Mouse (Mus musculus): ENCODE data around the gene Krtap24-1.

DNA sequence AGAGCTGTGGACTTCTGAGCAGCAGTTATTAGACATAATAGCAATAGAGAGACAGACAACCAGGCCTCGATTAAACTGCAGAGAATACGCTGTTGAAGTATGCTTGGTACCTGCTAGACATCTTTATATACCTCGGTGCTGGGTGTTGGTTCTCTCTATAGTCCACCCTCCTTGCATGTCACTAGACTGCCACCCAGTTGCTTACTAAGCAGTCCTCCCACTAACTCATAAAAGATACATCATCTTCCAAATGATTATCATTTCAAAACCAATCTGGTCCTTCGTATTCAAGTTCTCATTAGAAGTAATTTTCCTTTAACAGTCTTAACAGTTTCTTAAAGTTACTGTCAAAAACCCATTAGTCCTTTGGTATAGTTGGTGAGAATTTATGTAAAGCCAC is 15.5 kb upstream of the Krtap24-1 start, which contains the start of gene 2310079G19Rik:
- TF ChIP-seq CTCF (IDR thresholded peaks at IDR 0.05; ENCODE audit: low read depth) (no peak), EP300 (IDR thresholded peaks at IDR 0.05; ENCODE audit: low read depth) (no peak)

Measured in liver, embryonic 14.5 days (tissue).